Mouse (Mus musculus) forebrain, embryonic 16.5 days (tissue): ENCODE measurements around the gene Klf12. TPM values are rescaled to one million over a fixed set of nuclear protein-coding genes. Genes with fewer than 3 reads are reported as not detected.
"Not testable (repeated sequence)": the region's sequence is repeated elsewhere in the genome, so short reads cannot be mapped to it uniquely, and the experiment has no call there.

Experiments used
- ATAC-seq: fragments of 200-750 bp; cut with Nextera tagmentation; 2 replicates; pipeline ENCODE4 v1.8.0; 2017; ENCODE audit warnings: mild to moderate bottlenecking, moderate library complexity
- H3K27ac ChIP-seq: fragments of 300-500 bp; sonication (generic); 2 replicates; pipeline ENCODE4 v1.5.1; 2014; ENCODE audit warnings: low read length, control low read depth
- H3K27me3 ChIP-seq: fragments of 300-500 bp; sonication (generic); replicated peaks from 2 replicates; pipeline ENCODE4 v1.6.1; 2014; ENCODE audit warnings: low read length; ENCODE audit not compliant: control insufficient read depth, insufficient read depth
- H3K36me3 ChIP-seq: fragments of 300-500 bp; sonication (generic); 2 replicates; pipeline ENCODE4 v1.6.1; 2014; ENCODE audit not compliant: control insufficient read depth, insufficient read depth
- H3K4me1 ChIP-seq: fragments of 300-500 bp; sonication (generic); replicated peaks from 2 replicates; pipeline ENCODE4 v1.6.1; 2014; ENCODE audit warnings: low read length; ENCODE audit not compliant: control insufficient read depth, insufficient read depth
- H3K4me2 ChIP-seq: fragments of 300-500 bp; sonication (generic); 2 replicates; pipeline ENCODE4 v1.6.1; 2014; ENCODE audit warnings: mild to moderate bottlenecking, low read length, control low read depth
- H3K4me3 ChIP-seq: fragments of 300-500 bp; sonication (generic); replicated peaks from 2 replicates; pipeline ENCODE4 v1.5.1; 2014; ENCODE audit warnings: mild to moderate bottlenecking, low read length, control low read depth
- H3K9ac ChIP-seq: fragments of 300-500 bp; sonication (generic); replicated peaks from 2 replicates; pipeline ENCODE4 v1.6.1; 2014; ENCODE audit warnings: low read depth, low read length, control low read depth
- H3K9me3 ChIP-seq: fragments of 300-500 bp; sonication (generic); 2 replicates; pipeline ENCODE4 v1.6.1; 2016; ENCODE audit warnings: low read length; ENCODE audit not compliant: control insufficient read depth
- WGBS: fragments of 180-500 bp; shearing (Covaris S2); extraction: QIAGEN DNeasy Blood & Tissue Kit; methylation state at CpG from one replicate; pipeline ENCODE4 v1.1.7; 2014; 5-methylcytosine and 5-hydroxymethylcytosine counted together
- polyA plus RNA-seq: library from polyadenylated mRNA; unstranded; fragments of >200 nt; fragmentation: Nextera tagmentation; extraction: Ambion mirVana; gene quantifications from 2 replicates; pipeline ENCODE4 v1.2.1, GENCODE M21; 2015

Gene Klf12
- polyA plus RNA-seq, 1 experiment from 2014 or later: 48.4 TPM

- Histone ChIP-seq H3K9me3 (no peaks in the 10 kb centered on the region), H3K4me2 (no peak overlapping the region), H3K4me1 (no peaks in the 10 kb centered on the region), H3K27me3 (no peaks in the 10 kb centered on the region), H3K4me3 (no peak overlapping the region), H3K9ac (no peak overlapping the region), H3K36me3 (no peaks in the 10 kb centered on the region), H3K27ac (peak overlapping the region; percentile 19; the same call in 1 of the 2 replicates)
- 89% methylated on average over 14 of the region's 14 CpGs for WGBS
- no peak for ATAC-seq
These were observed 428.1 kb downstream of the Klf12 start for GRCm38 (mm10) chr14:99856158-99857011.

GRCm38 (mm10) chr14:99854467-99854807 lies 430.0 kb downstream of the Klf12 start:
- not testable (repeated sequence) for H3K4me1 ChIP-seq, ATAC-seq, H3K9ac ChIP-seq, H3K4me2 ChIP-seq, H3K27me3 ChIP-seq, H3K27ac ChIP-seq, H3K9me3 ChIP-seq, H3K4me3 ChIP-seq, H3K36me3 ChIP-seq

GRCm38 (mm10) chr14:99853769-99854466 lies 430.6 kb downstream of the Klf12 start:
- not testable (repeated sequence) for H3K27me3 ChIP-seq, H3K36me3 ChIP-seq, H3K4me2 ChIP-seq, H3K9me3 ChIP-seq, H3K27ac ChIP-seq, H3K4me1 ChIP-seq, H3K4me3 ChIP-seq, ATAC-seq, H3K9ac ChIP-seq
- 96% methylated on average over 4 of the region's 4 CpGs for WGBS

- Histone ChIP-seq H3K27me3 (no peaks in the 10 kb centered on the region), H3K27ac (no peak overlapping the region), H3K4me3 (no peak overlapping the region), H3K36me3 (no peaks in the 10 kb centered on the region), H3K4me2 (no peak overlapping the region), H3K9me3 (no peaks in the 10 kb centered on the region), H3K4me1 (no peaks in the 10 kb centered on the region), H3K9ac (no peak overlapping the region)
- 89% methylated on average over 10 of the region's 10 CpGs for WGBS
- ATAC-seq: no peak
These were observed 434.1 kb downstream of the Klf12 start for GRCm38 (mm10) chr14:99850350-99850749.

GRCm38 (mm10) chr14:99847502-99847901 lies 437.0 kb downstream of the Klf12 start:
- no peak for ATAC-seq
- no peak overlapping the region for H3K9ac ChIP-seq
- no peaks in the 10 kb centered on the region for H3K36me3 ChIP-seq
- no peak overlapping the region for H3K27ac ChIP-seq
- 91% methylated on average over 2 of the region's 2 CpGs for WGBS
- H3K27me3 ChIP-seq: no peaks in the 10 kb centered on the region
- H3K4me1 ChIP-seq: no peaks in the 10 kb centered on the region
- no peak overlapping the region for H3K4me2 ChIP-seq
- H3K4me3 ChIP-seq: no peak overlapping the region
- no peaks in the 10 kb centered on the region for H3K9me3 ChIP-seq

GRCm38 (mm10) chr14:99826713-99827112 lies 457.8 kb downstream of the Klf12 start:
- Histone ChIP-seq H3K27me3 (no peaks in the 10 kb centered on the region), H3K4me2 (no peak overlapping the region), H3K36me3 (no peaks in the 10 kb centered on the region), H3K4me1 (no peaks in the 10 kb centered on the region), H3K9ac (no peak overlapping the region), H3K27ac (no peak overlapping the region), H3K9me3 (no peaks in the 10 kb centered on the region), H3K4me3 (no peak overlapping the region)
- ATAC-seq: no peak
- WGBS: 71% methylated on average over 1 of the region's 1 CpGs
